Mouse (Mus musculus): ENCODE measurements around the gene Pou3f3.

DNA sequence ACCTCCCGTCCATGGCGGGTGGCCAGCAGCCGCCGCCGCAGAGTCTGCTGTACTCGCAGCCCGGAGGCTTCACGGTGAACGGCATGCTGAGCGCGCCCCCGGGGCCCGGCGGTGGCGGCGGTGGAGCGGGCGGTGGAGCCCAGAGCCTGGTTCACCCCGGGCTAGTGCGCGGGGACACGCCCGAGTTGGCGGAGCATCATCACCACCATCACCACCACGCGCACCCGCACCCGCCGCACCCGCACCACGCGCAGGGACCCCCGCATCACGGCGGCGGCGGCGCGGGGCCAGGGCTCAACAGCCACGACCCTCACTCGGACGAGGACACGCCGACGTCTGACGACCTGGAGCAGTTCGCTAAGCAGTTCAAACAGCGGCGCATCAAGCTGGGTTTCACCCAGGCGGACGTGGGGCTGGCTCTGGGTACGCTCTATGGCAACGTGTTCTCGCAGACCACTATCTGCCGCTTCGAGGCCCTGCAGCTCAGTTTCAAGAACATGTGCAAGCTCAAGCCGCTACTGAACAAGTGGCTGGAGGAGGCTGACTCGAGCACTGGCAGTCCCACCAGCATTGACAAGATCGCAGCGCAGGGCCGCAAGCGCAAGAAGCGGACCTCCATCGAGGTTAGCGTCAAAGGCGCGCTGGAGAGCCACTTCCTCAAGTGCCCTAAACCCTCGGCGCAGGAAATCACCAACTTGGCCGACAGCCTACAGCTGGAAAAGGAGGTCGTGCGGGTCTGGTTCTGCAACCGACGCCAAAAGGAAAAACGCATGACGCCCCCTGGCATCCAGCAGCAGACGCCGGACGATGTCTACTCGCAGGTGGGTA lies 2.4 kb downstream of the Pou3f3 start:
- TF ChIP-seq POLR2A (IDR thresholded peaks at IDR 0.05; ENCODE audit: control insufficient read depth, extremely low read depth, insufficient read depth, low read length, poor library complexity) (no peak), CTCF (IDR thresholded peaks at IDR 0.05; ENCODE audit: borderline replicate concordance, control insufficient read depth, extremely low read depth, insufficient read depth, low read length, poor library complexity) (no peak)
